Mouse (Mus musculus): Measurements from ENCODE around the gene Vegfb. TPM values are rescaled to one million over a fixed set of nuclear protein-coding genes. Genes with fewer than 3 reads are reported as not detected.
A peak's percentile ranks its signal among the peaks of the same experiment; 100 is the strongest.
"Not testable (repeated sequence)": the region's sequence is repeated elsewhere in the genome, so short reads cannot be mapped to it uniquely, and the experiment has no call there.

Gene Vegfb
- polyA plus RNA-seq, 1 experiment = 255 TPM

- Histone ChIP-seq H3K4me3 (ENCODE audit: insufficient read depth, low read depth, low read length) (peak within 1 kb of the TSS; percentile 87), H3K27ac (replicated peaks; ENCODE audit: low read depth, low read length) (peak within 1 kb of the TSS; percentile 64; the same call in 1 of the 2 replicates), H3K4me1 (ENCODE audit: control insufficient read depth, insufficient read depth, insufficient read length, low read length) (peaks cover 13% of the 10 kb centered on the region)
These were observed 8.6 kb upstream of the Vegfb start, which contains the start of the genes Nudt22 and Trpt1 for GRCm38 (mm10) chr19:6996006-6996405. Gene Nudt22 (minus strand): TSS chr19:6996117. Gene Trpt1 (plus strand): TSS chr19:6996131.

- Histone ChIP-seq H3K4me3 (ENCODE audit: insufficient read depth, low read depth, low read length) (peak overlapping the region; percentile 53), H3K4me1 (ENCODE audit: control insufficient read depth, insufficient read depth, insufficient read length, low read length) (peaks cover 13% of the 10 kb centered on the region), H3K27ac (replicated peaks; ENCODE audit: low read depth, low read length) (no peak overlapping the region)
These were observed 8.0 kb upstream of the Vegfb start for GRCm38 (mm10) chr19:6995255-6995991.

- no peak overlapping the region for H3K4me3 ChIP-seq (ENCODE audit: insufficient read depth, low read depth, low read length)
- peaks cover 13% of the 10 kb centered on the region for H3K4me1 ChIP-seq (ENCODE audit: control insufficient read depth, insufficient read depth, insufficient read length, low read length)
- no peak overlapping the region for H3K27ac ChIP-seq (replicated peaks; ENCODE audit: low read depth, low read length)
These were observed 7.0 kb upstream of the Vegfb start for GRCm38 (mm10) chr19:6994489-6994888.

GRCm38 (mm10) chr19:6994002-6994401 lies 6.6 kb upstream of the Vegfb start:
- peaks cover 13% of the 10 kb centered on the region for H3K4me1 ChIP-seq (ENCODE audit: control insufficient read depth, insufficient read depth, insufficient read length, low read length)
- H3K4me3 ChIP-seq (ENCODE audit: insufficient read depth, low read depth, low read length) = no peak overlapping the region
- H3K27ac ChIP-seq (replicated peaks; ENCODE audit: low read depth, low read length) = no peak overlapping the region

- Histone ChIP-seq H3K27ac (replicated peaks; ENCODE audit: low read depth, low read length) (no peak overlapping the region), H3K4me1 (ENCODE audit: control insufficient read depth, insufficient read depth, insufficient read length, low read length) (peaks cover 14% of the 10 kb centered on the region), H3K4me3 (ENCODE audit: insufficient read depth, low read depth, low read length) (peak overlapping the region; percentile 50)
These were observed 5.7 kb upstream of the Vegfb start for GRCm38 (mm10) chr19:6993011-6993770.

GRCm38 (mm10) chr19:6992011-6992858 lies 4.8 kb upstream of the Vegfb start, which contains the start of gene Dnajc4:
Gene Dnajc4 (minus strand): TSS chr19:6992572.
- Histone ChIP-seq H3K27ac (replicated peaks; ENCODE audit: low read depth, low read length) (peak within 1 kb of the TSS; percentile 26), H3K4me3 (ENCODE audit: insufficient read depth, low read depth, low read length) (peak within 1 kb of the TSS; percentile 65), H3K4me1 (ENCODE audit: control insufficient read depth, insufficient read depth, insufficient read length, low read length) (peaks cover 18% of the 10 kb centered on the region)

GRCm38 (mm10) chr19:6991166-6991565 lies 3.7 kb upstream of the Vegfb start:
- H3K27ac ChIP-seq (replicated peaks; ENCODE audit: low read depth, low read length); H3K4me3 ChIP-seq (ENCODE audit: insufficient read depth, low read depth, low read length): not testable (repeated sequence)
- peaks cover 16% of the 10 kb centered on the region for H3K4me1 ChIP-seq (ENCODE audit: control insufficient read depth, insufficient read depth, insufficient read length, low read length)

GRCm38 (mm10) chr19:6990712-6991111 lies 3.3 kb upstream of the Vegfb start:
- Histone ChIP-seq H3K27ac (replicated peaks; ENCODE audit: low read depth, low read length) (no peak overlapping the region), H3K4me1 (ENCODE audit: control insufficient read depth, insufficient read depth, insufficient read length, low read length) (peaks cover 20% of the 10 kb centered on the region), H3K4me3 (ENCODE audit: insufficient read depth, low read depth, low read length) (no peak overlapping the region)

GRCm38 (mm10) chr19:6989251-6989650 lies 1.8 kb upstream of the Vegfb start:
- Histone ChIP-seq H3K4me1 (ENCODE audit: control insufficient read depth, insufficient read depth, insufficient read length, low read length) (peaks cover 13% of the 10 kb centered on the region), H3K4me3 (ENCODE audit: insufficient read depth, low read depth, low read length) (no peak overlapping the region), H3K27ac (replicated peaks; ENCODE audit: low read depth, low read length) (no peak overlapping the region)

- H3K4me1 ChIP-seq (ENCODE audit: control insufficient read depth, insufficient read depth, insufficient read length, low read length) = peaks cover 12% of the 10 kb centered on the region
- peak overlapping the region; percentile 67 for H3K4me3 ChIP-seq (ENCODE audit: insufficient read depth, low read depth, low read length)
- H3K27ac ChIP-seq (replicated peaks; ENCODE audit: low read depth, low read length) = no peak overlapping the region; the same call in 1 of the 2 replicates
These were observed 444 bp upstream of the Vegfb start for GRCm38 (mm10) chr19:6987904-6988285.

GRCm38 (mm10) chr19:6985951-6986708 lies 1.3 kb downstream of the Vegfb start:
- H3K4me3 ChIP-seq (ENCODE audit: insufficient read depth, low read depth, low read length) = peak overlapping the region; percentile 76
- peaks cover 11% of the 10 kb centered on the region for H3K4me1 ChIP-seq (ENCODE audit: control insufficient read depth, insufficient read depth, insufficient read length, low read length)
- peak overlapping the region; percentile 69 for H3K27ac ChIP-seq (replicated peaks; ENCODE audit: low read depth, low read length)

GRCm38 (mm10) chr19:6985300-6985699 lies 2.2 kb downstream of the Vegfb start:
- H3K4me1 ChIP-seq (ENCODE audit: control insufficient read depth, insufficient read depth, insufficient read length, low read length) = peaks cover 11% of the 10 kb centered on the region
- no peak overlapping the region for H3K4me3 ChIP-seq (ENCODE audit: insufficient read depth, low read depth, low read length)
- H3K27ac ChIP-seq (replicated peaks; ENCODE audit: low read depth, low read length) = no peak overlapping the region

GRCm38 (mm10) chr19:6983621-6984020 lies 3.8 kb downstream of the Vegfb start:
- no peak overlapping the region for H3K4me3 ChIP-seq (ENCODE audit: insufficient read depth, low read depth, low read length)
- H3K27ac ChIP-seq (replicated peaks; ENCODE audit: low read depth, low read length) = no peak overlapping the region
- H3K4me1 ChIP-seq (ENCODE audit: control insufficient read depth, insufficient read depth, insufficient read length, low read length) = peaks cover 11% of the 10 kb centered on the region

- Histone ChIP-seq H3K27ac (replicated peaks; ENCODE audit: low read depth, low read length) (peak overlapping the region; percentile 99), H3K4me3 (ENCODE audit: insufficient read depth, low read depth, low read length) (peak overlapping the region; percentile 4; the same call in 1 of the 2 replicates)
These were observed 6.0 kb downstream of the Vegfb start for GRCm38 (mm10) chr19:6981465-6981864.

More at GRCm38 (mm10) chr19:6981465-6981864, 6.0 kb downstream of the Vegfb start:
- peaks cover 6% of the 10 kb centered on the region; the same call in 1 of the 2 replicates for H3K4me1 ChIP-seq (ENCODE audit: control insufficient read depth, insufficient read depth, insufficient read length, low read length)

All from brown adipose tissue, adult 24 weeks (tissue).